Mouse (Mus musculus): ENCODE data around the gene Angptl1. TPM values are rescaled to one million over a fixed set of nuclear protein-coding genes. Genes with fewer than 3 reads are reported as not detected.

The Angptl1 gene
- polyA plus RNA-seq, 1 experiment from 2014 or later = 12.2 TPM

DNA sequence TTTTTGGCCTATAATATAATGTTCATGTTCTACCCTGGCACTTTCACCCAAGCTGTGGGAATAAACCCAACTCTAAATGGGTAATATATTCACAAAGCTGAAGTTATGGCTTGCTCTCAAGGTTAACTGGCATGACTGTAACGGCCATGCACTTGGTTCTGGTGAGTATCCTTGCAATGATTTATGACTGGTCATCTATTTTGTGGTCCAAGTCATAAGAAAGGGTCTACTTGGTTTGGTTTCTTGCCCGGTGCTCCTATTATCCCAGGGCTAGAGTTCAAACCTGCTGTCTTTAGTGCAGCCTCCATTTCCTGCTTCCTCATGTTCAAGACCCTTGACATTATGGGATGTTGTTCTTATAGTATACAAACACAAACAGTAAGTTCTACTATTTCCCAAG lies 46.4 kb downstream of the Angptl1 start:
- no peak for ATAC-seq (replicated peaks; ENCODE audit: insufficient number of reproducible peaks, low FRiP score, low TSS enrichment, low read depth)
- Histone ChIP-seq H3K4me3 (ENCODE audit: low read depth, low read length) (no peak overlapping the region), H3K36me3 (replicated peaks; ENCODE audit: control insufficient read depth, insufficient read depth, low read depth, low read length) (no peaks in the 10 kb centered on the region; the same call in 1 of the 2 replicates), H3K4me2 (ENCODE audit: low read depth, low read length) (no peak overlapping the region), H3K27ac (replicated peaks; ENCODE audit: low read depth, low read length) (no peak overlapping the region), H3K9ac (replicated peaks; ENCODE audit: low read length) (no peak overlapping the region), H3K4me1 (ENCODE audit: control insufficient read depth, insufficient read depth, low read length) (no peaks in the 10 kb centered on the region), H3K27me3 (ENCODE audit: control insufficient read depth, insufficient read depth, low read length) (no peaks in the 10 kb centered on the region), H3K9me3 (replicated peaks; ENCODE audit: control insufficient read depth, low read length) (no peaks in the 10 kb centered on the region)
- DNase-seq (ENCODE audit: low spot score) = no peak
- 91% methylated on average over 2 of the region's 2 CpGs for WGBS

DNA sequence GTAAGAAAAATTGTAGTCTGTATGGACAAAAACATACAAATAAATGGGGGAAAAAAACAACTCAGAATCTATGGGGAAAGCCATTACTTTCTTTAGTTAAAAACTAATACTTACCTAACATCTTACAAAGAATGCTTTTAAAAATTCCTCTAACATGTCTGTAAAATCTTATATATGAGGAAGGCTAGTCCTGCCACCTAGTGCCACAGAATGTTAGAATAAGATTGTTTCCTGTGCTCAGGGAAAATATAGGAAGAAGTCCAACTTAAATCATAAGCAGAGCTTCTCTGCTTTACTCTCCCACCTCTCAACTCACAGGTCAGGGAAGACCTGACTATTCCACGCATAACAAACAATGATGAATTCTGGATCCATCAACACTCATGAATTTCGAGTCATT lies 47.5 kb downstream of the Angptl1 start:
- ATAC-seq (replicated peaks; ENCODE audit: insufficient number of reproducible peaks, low FRiP score, low TSS enrichment, low read depth) = no peak
- no peak overlapping the region for H3K27ac ChIP-seq (replicated peaks; ENCODE audit: low read depth, low read length)
- H3K27me3 ChIP-seq (ENCODE audit: control insufficient read depth, insufficient read depth, low read length) = no peaks in the 10 kb centered on the region
- no peaks in the 10 kb centered on the region for H3K9me3 ChIP-seq (replicated peaks; ENCODE audit: control insufficient read depth, low read length)
- no peaks in the 10 kb centered on the region for H3K4me1 ChIP-seq (ENCODE audit: control insufficient read depth, insufficient read depth, low read length)
- 94% methylated on average over 2 of the region's 2 CpGs for WGBS
- H3K4me3 ChIP-seq (ENCODE audit: low read depth, low read length) = no peak overlapping the region
- no peak overlapping the region for H3K4me2 ChIP-seq (ENCODE audit: low read depth, low read length)
- DNase-seq (ENCODE audit: low spot score) = no peak
- no peaks in the 10 kb centered on the region; the same call in 1 of the 2 replicates for H3K36me3 ChIP-seq (replicated peaks; ENCODE audit: control insufficient read depth, insufficient read depth, low read depth, low read length)
- H3K9ac ChIP-seq (replicated peaks; ENCODE audit: low read length) = no peak overlapping the region

DNA sequence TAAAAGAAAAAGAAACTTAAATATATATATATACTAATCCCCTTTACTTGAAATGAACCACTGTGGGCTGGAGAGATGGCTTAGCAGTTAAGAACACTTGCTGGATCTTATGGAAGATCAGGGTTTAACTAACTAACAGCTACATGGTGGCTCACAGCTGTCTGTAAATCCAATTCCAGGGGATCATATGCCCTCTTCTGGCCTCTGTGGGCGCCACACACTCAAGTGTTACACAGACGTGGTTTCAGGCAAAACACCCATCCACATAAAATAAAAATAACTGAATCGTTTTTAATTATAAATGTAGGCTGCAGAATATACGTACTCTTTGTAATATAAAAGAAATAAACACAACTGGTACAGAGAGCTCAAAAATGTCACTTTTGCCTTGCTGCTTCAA lies 50.5 kb downstream of the Angptl1 start:
- H3K4me3 ChIP-seq (ENCODE audit: low read depth, low read length) = no peak overlapping the region
- WGBS = 87% methylated on average over 4 of the region's 4 CpGs
- H3K9ac ChIP-seq (replicated peaks; ENCODE audit: low read length) = no peak overlapping the region
- H3K9me3 ChIP-seq (replicated peaks; ENCODE audit: control insufficient read depth, low read length) = no peaks in the 10 kb centered on the region
- H3K27me3 ChIP-seq (ENCODE audit: control insufficient read depth, insufficient read depth, low read length) = no peaks in the 10 kb centered on the region
- no peaks in the 10 kb centered on the region for H3K36me3 ChIP-seq (replicated peaks; ENCODE audit: control insufficient read depth, insufficient read depth, low read depth, low read length)
- DNase-seq (ENCODE audit: low spot score) (no peak), ATAC-seq (replicated peaks; ENCODE audit: insufficient number of reproducible peaks, low FRiP score, low TSS enrichment, low read depth) (no peak)
- no peaks in the 10 kb centered on the region for H3K4me1 ChIP-seq (ENCODE audit: control insufficient read depth, insufficient read depth, low read length)
- H3K27ac ChIP-seq (replicated peaks; ENCODE audit: low read depth, low read length) = no peak overlapping the region
- H3K4me2 ChIP-seq (ENCODE audit: low read depth, low read length) = no peak overlapping the region

DNA sequence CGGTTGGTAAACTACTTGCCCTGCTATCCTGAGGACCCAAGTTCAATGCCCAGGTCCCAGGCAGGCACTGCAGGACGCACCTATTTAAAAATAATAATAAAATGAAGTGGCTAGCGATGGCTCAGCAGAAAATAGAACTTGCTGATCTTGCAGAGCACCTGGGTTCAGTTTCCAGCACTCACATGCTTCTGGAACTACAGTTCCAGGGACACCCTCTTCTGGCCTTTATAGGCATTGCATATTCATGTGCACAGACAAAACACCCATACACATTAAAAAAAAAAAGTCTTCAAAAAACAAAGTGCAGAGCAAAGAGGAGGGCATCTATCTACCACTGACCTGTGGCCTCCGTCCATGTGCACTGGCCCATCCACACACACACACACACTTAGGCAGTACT lies 53.2 kb downstream of the Angptl1 start:
- ATAC-seq (replicated peaks; ENCODE audit: insufficient number of reproducible peaks, low FRiP score, low TSS enrichment, low read depth) (no peak), DNase-seq (ENCODE audit: low spot score) (no peak)
- Histone ChIP-seq H3K4me3 (ENCODE audit: low read depth, low read length) (no peak overlapping the region), H3K9me3 (replicated peaks; ENCODE audit: control insufficient read depth, low read length) (no peaks in the 10 kb centered on the region), H3K4me1 (ENCODE audit: control insufficient read depth, insufficient read depth, low read length) (no peaks in the 10 kb centered on the region), H3K27ac (replicated peaks; ENCODE audit: low read depth, low read length) (no peak overlapping the region), H3K36me3 (replicated peaks; ENCODE audit: control insufficient read depth, insufficient read depth, low read depth, low read length) (no peaks in the 10 kb centered on the region), H3K4me2 (ENCODE audit: low read depth, low read length) (no peak overlapping the region), H3K27me3 (ENCODE audit: control insufficient read depth, insufficient read depth, low read length) (no peaks in the 10 kb centered on the region), H3K9ac (replicated peaks; ENCODE audit: low read length) (no peak overlapping the region)
- WGBS = 90% methylated on average over 4 of the region's 4 CpGs

DNA sequence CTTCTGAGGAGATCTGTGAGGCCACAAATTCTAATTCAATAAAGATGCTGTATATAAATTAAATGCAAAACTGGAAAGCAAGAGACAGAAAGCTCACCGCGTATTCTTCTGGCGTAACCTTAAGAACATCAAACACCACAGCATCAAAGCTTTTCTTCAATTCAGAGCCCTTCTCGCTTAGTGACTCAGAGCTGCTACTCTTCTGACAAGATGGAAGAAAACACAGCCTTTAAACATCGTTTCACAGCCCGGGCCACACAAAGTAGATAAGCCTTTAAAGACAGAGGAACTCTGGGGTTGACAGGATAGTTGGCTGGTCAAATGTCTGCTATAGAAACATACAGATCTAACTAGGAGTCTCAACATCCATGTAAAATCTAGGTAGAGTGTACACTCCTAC lies 63.3 kb downstream of the Angptl1 start:
- no peak overlapping the region for H3K4me2 ChIP-seq (ENCODE audit: low read depth, low read length)
- no peak overlapping the region for H3K4me3 ChIP-seq (ENCODE audit: low read depth, low read length)
- no peak overlapping the region for H3K9ac ChIP-seq (replicated peaks; ENCODE audit: low read length)
- WGBS = 90% methylated on average over 6 of the region's 6 CpGs
- no peaks in the 10 kb centered on the region for H3K36me3 ChIP-seq (replicated peaks; ENCODE audit: control insufficient read depth, insufficient read depth, low read depth, low read length)
- DNase-seq (ENCODE audit: low spot score) (no peak), ATAC-seq (replicated peaks; ENCODE audit: insufficient number of reproducible peaks, low FRiP score, low TSS enrichment, low read depth) (no peak)
- H3K27me3 ChIP-seq (ENCODE audit: control insufficient read depth, insufficient read depth, low read length) = no peaks in the 10 kb centered on the region
- H3K27ac ChIP-seq (replicated peaks; ENCODE audit: low read depth, low read length) = no peak overlapping the region
- H3K9me3 ChIP-seq (replicated peaks; ENCODE audit: control insufficient read depth, low read length) = no peaks in the 10 kb centered on the region
- no peaks in the 10 kb centered on the region for H3K4me1 ChIP-seq (ENCODE audit: control insufficient read depth, insufficient read depth, low read length)

DNA sequence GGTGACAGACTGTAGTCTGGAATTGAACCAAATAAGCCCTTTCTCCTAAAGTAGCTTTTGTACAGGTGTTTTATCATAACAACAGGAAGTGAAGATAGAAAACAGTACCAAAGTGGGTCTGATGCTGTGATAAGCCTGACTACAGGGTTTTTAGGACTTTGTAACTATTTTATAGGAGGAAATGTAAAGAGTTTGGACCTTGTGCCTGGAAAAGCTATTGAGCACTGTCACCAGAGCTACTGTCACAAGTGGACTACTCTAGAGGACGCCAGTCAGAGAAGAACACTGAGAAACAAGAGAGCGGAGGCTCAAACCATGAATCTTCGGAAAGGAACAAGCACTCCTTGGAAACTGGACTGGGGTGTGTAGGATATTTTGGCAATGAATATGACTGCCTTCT lies 65.5 kb downstream of the Angptl1 start:
- Histone ChIP-seq H3K9me3 (replicated peaks; ENCODE audit: control insufficient read depth, low read length) (no peaks in the 10 kb centered on the region), H3K27ac (replicated peaks; ENCODE audit: low read depth, low read length) (no peak overlapping the region), H3K4me1 (ENCODE audit: control insufficient read depth, insufficient read depth, low read length) (no peaks in the 10 kb centered on the region), H3K4me3 (ENCODE audit: low read depth, low read length) (no peak overlapping the region), H3K9ac (replicated peaks; ENCODE audit: low read length) (no peak overlapping the region), H3K4me2 (ENCODE audit: low read depth, low read length) (no peak overlapping the region), H3K36me3 (replicated peaks; ENCODE audit: control insufficient read depth, insufficient read depth, low read depth, low read length) (no peaks in the 10 kb centered on the region), H3K27me3 (ENCODE audit: control insufficient read depth, insufficient read depth, low read length) (no peaks in the 10 kb centered on the region)
- 94% methylated on average over 3 of the region's 3 CpGs for WGBS
- ATAC-seq (replicated peaks; ENCODE audit: insufficient number of reproducible peaks, low FRiP score, low TSS enrichment, low read depth) = no peak
- DNase-seq (ENCODE audit: low spot score) = no peak

DNA sequence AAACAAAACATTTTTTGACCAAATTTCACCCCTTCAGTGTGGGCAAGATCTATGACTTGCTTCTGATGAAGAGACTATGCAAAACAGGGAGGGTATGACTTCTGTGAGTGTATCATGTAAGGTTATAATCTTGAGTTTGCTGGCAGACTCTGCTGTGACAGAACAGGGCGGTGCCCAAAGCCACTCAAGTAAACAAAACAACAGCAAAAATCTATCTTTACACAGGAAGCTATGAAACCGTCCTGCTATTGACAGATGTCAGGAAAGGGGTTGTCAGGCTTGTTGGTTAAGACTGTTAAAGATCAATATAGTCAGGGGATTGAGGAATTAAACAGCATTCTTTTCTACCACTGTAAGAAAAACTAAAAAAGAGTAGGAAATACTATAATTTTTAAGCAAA lies 67.3 kb downstream of the Angptl1 start:
- Histone ChIP-seq H3K4me3 (ENCODE audit: low read depth, low read length) (no peak overlapping the region), H3K4me2 (ENCODE audit: low read depth, low read length) (no peak overlapping the region), H3K9me3 (replicated peaks; ENCODE audit: control insufficient read depth, low read length) (no peaks in the 10 kb centered on the region), H3K27ac (replicated peaks; ENCODE audit: low read depth, low read length) (no peak overlapping the region), H3K36me3 (replicated peaks; ENCODE audit: control insufficient read depth, insufficient read depth, low read depth, low read length) (no peaks in the 10 kb centered on the region), H3K4me1 (ENCODE audit: control insufficient read depth, insufficient read depth, low read length) (no peaks in the 10 kb centered on the region), H3K9ac (replicated peaks; ENCODE audit: low read length) (no peak overlapping the region), H3K27me3 (ENCODE audit: control insufficient read depth, insufficient read depth, low read length) (no peaks in the 10 kb centered on the region)
- WGBS = 76% methylated on average over 2 of the region's 2 CpGs
- ATAC-seq (replicated peaks; ENCODE audit: insufficient number of reproducible peaks, low FRiP score, low TSS enrichment, low read depth) = no peak
- no peak for DNase-seq (ENCODE audit: low spot score)

DNA sequence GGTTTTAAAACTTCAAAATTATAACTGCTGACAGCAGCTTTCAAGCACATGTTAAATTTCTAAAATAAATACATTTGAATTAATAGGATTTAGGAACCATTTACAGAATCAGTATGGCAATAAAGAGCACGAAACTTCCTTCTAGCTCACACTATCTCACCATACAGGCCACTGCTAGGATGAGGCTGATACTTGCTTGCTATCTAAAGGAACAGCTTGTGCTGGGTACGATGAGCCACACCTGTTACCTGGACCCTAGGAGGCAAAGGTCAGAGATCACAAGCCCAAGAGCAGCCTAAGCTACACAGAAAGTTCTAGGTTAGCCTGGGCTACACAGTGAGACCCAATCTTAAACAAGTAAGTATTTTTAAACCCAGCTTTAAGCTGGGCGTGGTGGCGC lies 70.9 kb downstream of the Angptl1 start:
- H3K4me3 ChIP-seq (ENCODE audit: low read depth, low read length) = no peak overlapping the region
- 94% methylated on average over 4 of the region's 4 CpGs for WGBS

DNA sequence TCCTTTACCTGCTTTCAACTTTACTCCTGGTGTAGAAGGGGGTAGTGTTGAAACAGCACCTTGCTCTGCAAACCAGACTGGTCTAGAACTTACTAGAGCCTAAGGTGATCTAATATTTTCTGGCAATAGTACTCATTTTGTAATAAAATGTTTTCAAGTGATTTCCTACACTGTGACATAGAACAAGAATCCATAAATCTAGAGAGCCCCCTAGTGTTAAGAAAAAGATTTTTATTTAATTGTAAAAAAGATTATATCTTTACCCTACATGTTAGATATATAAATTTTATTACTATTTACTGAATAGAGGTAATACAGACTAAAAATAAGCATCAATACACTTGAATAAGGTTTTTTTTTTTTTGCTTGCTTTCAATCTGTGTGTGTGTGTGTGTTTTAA lies 71.5 kb downstream of the Angptl1 start:
- Histone ChIP-seq H3K9me3 (replicated peaks; ENCODE audit: control insufficient read depth, low read length) (no peaks in the 10 kb centered on the region), H3K4me2 (ENCODE audit: low read depth, low read length) (no peak overlapping the region), H3K4me3 (ENCODE audit: low read depth, low read length) (no peak overlapping the region), H3K9ac (replicated peaks; ENCODE audit: low read length) (no peak overlapping the region), H3K27ac (replicated peaks; ENCODE audit: low read depth, low read length) (no peak overlapping the region), H3K36me3 (replicated peaks; ENCODE audit: control insufficient read depth, insufficient read depth, low read depth, low read length) (no peaks in the 10 kb centered on the region), H3K27me3 (ENCODE audit: control insufficient read depth, insufficient read depth, low read length) (no peaks in the 10 kb centered on the region), H3K4me1 (ENCODE audit: control insufficient read depth, insufficient read depth, low read length) (no peaks in the 10 kb centered on the region)
- DNase-seq (ENCODE audit: low spot score) = no peak
- ATAC-seq (replicated peaks; ENCODE audit: insufficient number of reproducible peaks, low FRiP score, low TSS enrichment, low read depth) = no peak

More for the DNA sequence above, 70.9 kb downstream of the Angptl1 start:
- H3K4me2 ChIP-seq (ENCODE audit: low read depth, low read length) = no peak overlapping the region
- H3K9ac ChIP-seq (replicated peaks; ENCODE audit: low read length) = no peak overlapping the region
- H3K4me1 ChIP-seq (ENCODE audit: control insufficient read depth, insufficient read depth, low read length) = no peaks in the 10 kb centered on the region
- no peaks in the 10 kb centered on the region for H3K9me3 ChIP-seq (replicated peaks; ENCODE audit: control insufficient read depth, low read length)
- ATAC-seq (replicated peaks; ENCODE audit: insufficient number of reproducible peaks, low FRiP score, low TSS enrichment, low read depth) (no peak), DNase-seq (ENCODE audit: low spot score) (no peak)
- H3K36me3 ChIP-seq (replicated peaks; ENCODE audit: control insufficient read depth, insufficient read depth, low read depth, low read length) = no peaks in the 10 kb centered on the region
- H3K27ac ChIP-seq (replicated peaks; ENCODE audit: low read depth, low read length) = no peak overlapping the region
- H3K27me3 ChIP-seq (ENCODE audit: control insufficient read depth, insufficient read depth, low read length) = no peaks in the 10 kb centered on the region

Data from embryonic facial prominence, embryonic 11.5 days (tissue).